Mouse (Mus musculus): ENCODE measurements around the gene Gm10428.

GRCm38 (mm10) chr11:62748062-62748461 is 4.8 kb upstream of the Gm10428 start:
- no peak for TF ChIP-seq CTCF (conservative IDR thresholded peaks at IDR 0.05; ENCODE audit: insufficient read depth, insufficient read length, low read depth, low read length)
- no peak for TF ChIP-seq POLR2A (IDR thresholded peaks at IDR 0.05; ENCODE audit: low read depth, low read length)
